Mouse (Mus musculus): ENCODE data around the gene Hcfc2. TPM values are rescaled to one million over a fixed set of nuclear protein-coding genes. Genes with fewer than 3 reads are reported as not detected.

The Hcfc2 gene
- polyA plus RNA-seq, 1 experiment: 10.6 TPM

DNA sequence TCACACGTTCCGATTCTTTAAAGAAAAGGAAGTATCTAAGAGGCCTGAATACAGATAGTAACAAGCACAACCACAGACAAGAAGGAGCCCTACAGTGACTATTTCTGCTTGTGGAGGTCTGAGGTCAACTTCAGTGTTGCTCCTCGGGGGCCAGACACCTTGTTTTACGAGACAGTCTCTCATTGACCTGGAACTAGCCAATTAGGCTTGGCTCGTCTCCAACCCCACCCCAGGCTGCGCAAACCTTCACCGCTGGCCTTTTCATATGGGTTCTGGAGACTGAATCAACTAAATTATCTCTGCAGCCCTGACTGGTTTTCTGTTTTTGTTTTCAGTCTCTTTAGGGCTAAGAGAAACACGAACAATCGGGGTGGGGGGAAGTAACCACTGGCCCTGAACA, 61.4 kb downstream of the Hcfc2 start:
- 66% methylated on average over 9 of the region's 9 CpGs for WGBS

DNA sequence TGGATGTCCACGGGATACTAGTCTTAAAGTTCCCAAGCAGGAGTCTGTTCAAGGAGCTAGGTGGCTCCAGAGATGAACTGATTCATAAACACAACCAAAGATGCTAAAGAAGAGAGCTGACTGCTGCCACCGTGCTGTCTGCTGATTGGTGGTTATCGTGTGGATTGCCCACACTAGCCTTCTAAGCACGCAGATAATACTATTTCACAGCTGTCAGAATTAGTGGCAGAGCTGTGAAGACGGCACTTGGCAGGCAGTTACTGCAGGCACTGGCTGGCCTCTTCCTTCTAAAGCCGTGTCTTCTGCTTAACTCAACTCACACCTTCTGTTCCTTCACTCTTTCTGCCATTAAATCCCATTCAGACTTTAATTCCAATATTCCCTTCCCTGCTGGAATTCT, 62.4 kb downstream of the Hcfc2 start:
- TF ChIP-seq POLR2A (IDR thresholded peaks at IDR 0.05; ENCODE audit: borderline replicate concordance, control insufficient read depth, low read depth, low read length): no peak
- Histone ChIP-seq H3K27ac (ENCODE audit: control insufficient read depth, insufficient read depth, low read depth, low read length, poor library complexity) (no peak overlapping the region), H3K4me3 (replicated peaks; ENCODE audit: control insufficient read depth, low read depth, low read length) (no peak overlapping the region), H3K4me1 (ENCODE audit: control insufficient read depth, insufficient read depth, low read length) (peaks cover 5% of the 10 kb centered on the region)
- 66% methylated on average over 6 of the region's 6 CpGs for WGBS

More for the DNA sequence above, 61.4 kb downstream of the Hcfc2 start:
- no peak for TF ChIP-seq CTCF (IDR thresholded peaks at IDR 0.05; ENCODE audit: control insufficient read depth, insufficient read depth, low read length)
- no peak for TF ChIP-seq POLR2A (IDR thresholded peaks at IDR 0.05; ENCODE audit: borderline replicate concordance, control insufficient read depth, low read depth, low read length)
- peaks cover 5% of the 10 kb centered on the region for H3K4me1 ChIP-seq (ENCODE audit: control insufficient read depth, insufficient read depth, low read length)
- H3K27ac ChIP-seq (ENCODE audit: control insufficient read depth, insufficient read depth, low read depth, low read length, poor library complexity): no peak overlapping the region
- no peak overlapping the region for H3K4me3 ChIP-seq (replicated peaks; ENCODE audit: control insufficient read depth, low read depth, low read length)

DNA sequence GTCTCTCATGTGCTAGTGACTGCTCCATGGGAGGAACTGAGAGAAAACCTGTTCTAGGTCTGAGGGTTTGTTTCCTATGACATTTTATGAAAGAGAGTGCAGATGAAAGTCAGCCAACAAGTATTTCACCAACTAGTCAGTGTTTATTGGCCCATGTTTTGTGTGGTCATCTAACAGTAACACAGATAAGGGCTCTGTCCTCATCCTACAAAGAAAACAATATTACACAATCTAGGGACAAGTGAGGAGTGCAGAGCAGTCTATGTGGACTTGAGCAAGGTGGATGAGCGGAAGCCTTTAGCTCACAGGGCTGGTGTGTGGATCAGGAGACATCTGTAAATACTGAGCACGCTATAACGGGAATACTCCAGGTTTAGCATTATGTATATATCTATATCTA, 62.9 kb downstream of the Hcfc2 start:
- H3K27ac ChIP-seq (ENCODE audit: control insufficient read depth, insufficient read depth, low read depth, low read length, poor library complexity): no peak overlapping the region

DNA sequence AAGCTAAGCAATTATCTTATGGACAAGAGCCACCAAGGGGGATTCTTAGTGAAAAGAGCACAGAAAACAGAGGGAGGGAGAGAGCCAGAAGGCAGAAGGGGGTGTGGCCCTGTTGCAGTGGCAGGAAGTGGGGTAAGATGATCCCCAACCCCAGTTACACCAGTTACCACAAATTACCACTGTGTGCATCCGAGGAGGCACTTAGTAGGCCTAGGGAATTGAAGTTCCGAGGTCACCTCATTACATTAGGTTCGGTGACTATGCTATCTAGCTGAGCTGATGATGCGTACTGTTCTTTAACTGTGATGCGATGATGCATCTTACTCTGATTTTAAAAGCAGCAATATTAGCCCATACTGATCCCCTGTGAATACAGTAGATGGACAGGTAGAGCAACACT, 63.7 kb downstream of the Hcfc2 start:
- H3K27ac ChIP-seq (ENCODE audit: control insufficient read depth, insufficient read depth, low read depth, low read length, poor library complexity): no peak overlapping the region
- 54% methylated on average over 5 of the region's 5 CpGs for WGBS
- H3K4me1 ChIP-seq (ENCODE audit: control insufficient read depth, insufficient read depth, low read length): peaks cover 8% of the 10 kb centered on the region
- TF ChIP-seq CTCF (IDR thresholded peaks at IDR 0.05; ENCODE audit: control insufficient read depth, insufficient read depth, low read length): no peak
- no peak for TF ChIP-seq POLR2A (IDR thresholded peaks at IDR 0.05; ENCODE audit: borderline replicate concordance, control insufficient read depth, low read depth, low read length)
- no peak overlapping the region for H3K4me3 ChIP-seq (replicated peaks; ENCODE audit: control insufficient read depth, low read depth, low read length)

More for the DNA sequence above, 62.9 kb downstream of the Hcfc2 start:
- 77% methylated on average over 3 of the region's 3 CpGs for WGBS
- TF ChIP-seq POLR2A (IDR thresholded peaks at IDR 0.05; ENCODE audit: borderline replicate concordance, control insufficient read depth, low read depth, low read length) (no peak), CTCF (IDR thresholded peaks at IDR 0.05; ENCODE audit: control insufficient read depth, insufficient read depth, low read length) (no peak)
- H3K4me1 ChIP-seq (ENCODE audit: control insufficient read depth, insufficient read depth, low read length): peaks cover 5% of the 10 kb centered on the region
- H3K4me3 ChIP-seq (replicated peaks; ENCODE audit: control insufficient read depth, low read depth, low read length): no peak overlapping the region

DNA sequence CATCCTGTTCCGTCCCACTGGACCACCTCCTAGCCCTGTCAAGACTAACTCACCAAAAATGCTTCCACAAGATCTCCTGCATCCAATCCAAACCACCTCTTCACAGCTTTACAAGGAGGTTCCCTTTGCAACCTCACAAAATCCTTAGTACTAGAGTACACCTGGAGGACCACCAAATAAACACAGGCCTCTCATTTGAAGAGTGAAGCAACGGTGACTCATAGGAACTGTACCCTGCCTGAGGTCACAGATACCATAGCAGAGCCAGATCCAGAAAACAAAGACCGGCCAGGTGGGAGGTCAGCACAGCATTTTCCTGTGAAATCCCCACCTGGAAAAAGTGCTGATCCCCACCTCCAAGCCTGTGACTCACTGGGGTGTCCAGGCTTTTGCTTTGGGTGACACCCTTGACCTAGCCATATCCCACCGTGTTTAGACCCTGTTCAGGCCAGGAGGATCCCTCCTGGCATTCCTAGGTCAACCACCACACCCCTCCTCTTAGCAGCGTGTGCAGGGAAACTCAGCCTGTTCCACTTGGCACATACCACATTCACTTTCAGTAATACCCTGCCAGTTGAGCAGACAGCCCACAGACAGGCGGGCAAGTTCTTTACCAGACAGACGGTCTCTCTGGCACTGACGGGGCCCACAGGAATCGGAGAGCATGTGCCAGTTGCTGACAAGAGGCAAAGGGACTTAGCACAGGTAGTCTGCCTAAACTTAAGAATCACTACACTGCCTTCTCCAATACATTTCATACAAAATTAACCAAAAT, 65.3 kb downstream of the Hcfc2 start:
- H3K27ac ChIP-seq (ENCODE audit: control insufficient read depth, insufficient read depth, low read depth, low read length, poor library complexity): no peak overlapping the region
- TF ChIP-seq CTCF (IDR thresholded peaks at IDR 0.05; ENCODE audit: control insufficient read depth, insufficient read depth, low read length) (no peak), POLR2A (IDR thresholded peaks at IDR 0.05; ENCODE audit: borderline replicate concordance, control insufficient read depth, low read depth, low read length) (no peak)
- H3K4me1 ChIP-seq (ENCODE audit: control insufficient read depth, insufficient read depth, low read length): peaks cover 8% of the 10 kb centered on the region
- H3K4me3 ChIP-seq (replicated peaks; ENCODE audit: control insufficient read depth, low read depth, low read length): no peak overlapping the region
- 83% methylated on average over 9 of the region's 9 CpGs for WGBS

DNA sequence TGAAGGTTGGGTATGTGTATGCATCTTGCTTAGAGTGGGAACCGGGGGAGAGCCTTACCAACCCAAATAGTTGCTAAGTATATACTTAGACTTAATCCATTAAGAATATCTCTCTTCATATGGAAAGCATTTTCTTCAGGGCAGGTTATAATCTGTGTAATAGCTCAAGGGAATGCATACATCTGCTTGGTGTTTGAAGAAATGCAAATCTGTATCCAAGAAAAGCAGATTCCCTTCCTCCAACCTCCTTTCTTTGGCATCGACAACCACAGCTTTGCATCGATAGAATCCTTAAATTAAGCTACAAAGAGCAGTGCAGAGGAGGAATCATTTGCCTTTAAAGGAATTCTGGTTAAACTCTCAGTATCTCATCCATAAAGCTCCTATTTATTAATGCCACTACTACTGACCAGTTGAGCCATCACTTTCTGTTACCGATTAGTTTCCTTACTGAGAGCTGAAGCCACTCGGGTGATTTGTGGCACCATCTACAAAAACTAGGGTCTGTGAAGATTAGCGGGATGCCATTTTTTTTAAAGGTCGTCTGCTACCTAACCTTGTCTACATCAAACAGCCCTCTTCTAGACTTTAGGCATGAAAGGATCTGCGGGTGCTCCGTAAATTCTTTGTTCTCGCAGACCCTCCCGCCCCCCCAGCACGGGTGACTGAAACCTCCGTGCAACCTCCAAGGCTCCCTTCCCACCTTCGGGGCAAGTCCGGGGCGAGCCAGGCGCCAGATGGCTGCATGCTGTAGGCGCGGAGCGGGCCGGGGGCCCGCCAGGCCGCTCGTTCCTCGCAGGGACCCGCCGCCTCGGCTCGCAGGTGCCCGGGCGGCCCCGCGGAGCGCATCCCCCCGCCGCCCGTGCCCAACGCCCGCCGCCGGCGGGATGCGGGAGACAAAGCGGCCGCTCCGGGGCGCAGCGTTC, 67.1 kb downstream of the Hcfc2 start:
- TF ChIP-seq POLR2A (IDR thresholded peaks at IDR 0.05; ENCODE audit: borderline replicate concordance, control insufficient read depth, low read depth, low read length) (no peak), CTCF (IDR thresholded peaks at IDR 0.05; ENCODE audit: control insufficient read depth, insufficient read depth, low read length) (no peak)

DNA sequence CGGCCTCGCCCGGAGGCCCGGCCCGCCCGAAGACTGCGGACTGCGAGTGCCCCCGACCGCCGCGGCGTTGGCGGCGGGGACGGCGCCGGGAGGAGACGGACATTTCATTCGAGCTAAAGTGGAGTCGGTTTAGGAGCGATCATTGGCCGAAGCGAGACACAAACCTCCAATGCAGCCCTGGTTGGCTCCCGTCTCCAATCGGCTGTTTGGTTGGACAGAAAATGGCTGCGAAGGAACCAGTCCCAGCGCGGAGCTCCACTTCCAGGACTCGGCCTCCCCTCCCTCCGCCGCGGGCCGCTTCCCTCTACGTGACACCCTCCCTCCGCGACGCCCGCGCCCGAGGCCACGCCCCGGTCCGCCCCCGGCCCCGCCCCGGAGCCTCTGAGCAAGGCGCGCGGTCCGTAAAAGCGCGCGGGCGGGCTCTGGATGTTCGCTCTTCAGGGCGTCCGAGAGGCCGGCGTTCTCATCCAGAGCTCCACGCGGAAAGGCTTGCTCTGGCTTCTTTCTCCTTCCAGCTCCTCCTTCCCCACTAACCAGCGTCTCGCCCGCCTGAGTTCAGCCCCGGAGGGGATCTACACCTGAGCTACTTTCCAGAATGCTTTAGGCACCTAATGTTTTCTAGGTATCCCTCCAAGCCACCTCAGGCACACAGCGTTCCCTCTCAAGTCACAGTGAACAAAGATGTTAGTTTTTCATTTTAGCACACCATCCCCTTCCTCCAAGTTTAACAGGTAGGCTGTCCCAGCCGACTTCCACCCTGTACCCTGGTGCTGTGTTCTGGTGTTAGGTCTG, 68.1 kb downstream of the Hcfc2 start, which contains the start of gene Nfyb:
TSS of gene Nfyb (minus strand) at position 305 of the 792 bp plus-strand sequence.
- Histone ChIP-seq H3K4me3 (replicated peaks; ENCODE audit: control insufficient read depth, low read depth, low read length) (peak within 1 kb of the TSS; percentile 76), H3K4me1 (ENCODE audit: control insufficient read depth, insufficient read depth, low read length) (peaks cover 8% of the 10 kb centered on the region), H3K27ac (ENCODE audit: control insufficient read depth, insufficient read depth, low read depth, low read length, poor library complexity) (peak within 1 kb of the TSS; percentile 96)
- WGBS: under 1% methylated on average over 68 of the region's 68 CpGs
- TF ChIP-seq POLR2A (IDR thresholded peaks at IDR 0.05; ENCODE audit: borderline replicate concordance, control insufficient read depth, low read depth, low read length): peak; percentile 88; the same call in 1 of the 2 replicates
- TF ChIP-seq CTCF (IDR thresholded peaks at IDR 0.05; ENCODE audit: control insufficient read depth, insufficient read depth, low read length): no peak

More for the DNA sequence above, 67.1 kb downstream of the Hcfc2 start:
- peak overlapping the region; percentile 63 for H3K4me3 ChIP-seq (replicated peaks; ENCODE audit: control insufficient read depth, low read depth, low read length)
- under 1% methylated on average over 48 of the region's 48 CpGs for WGBS
- peak overlapping the region; percentile 96 for H3K27ac ChIP-seq (ENCODE audit: control insufficient read depth, insufficient read depth, low read depth, low read length, poor library complexity)
- peaks cover 8% of the 10 kb centered on the region for H3K4me1 ChIP-seq (ENCODE audit: control insufficient read depth, insufficient read depth, low read length)
